Mouse (Mus musculus) stomach, postnatal 0 days (tissue): ENCODE measurements around the gene Kidins220.

ENCODE experiments used
- CTCF ChIP-seq: IDR thresholded peaks from 2 replicates; pipeline ENCODE4 v1.5.1; 2016; ENCODE audit warnings: antibody characterized with exemption, low read depth, mild to moderate bottlenecking, moderate library complexity
- EP300 ChIP-seq: optimal IDR thresholded peaks from 2 replicates; pipeline ENCODE3; 2016; ENCODE audit warnings: antibody characterized with exemption

DNA sequence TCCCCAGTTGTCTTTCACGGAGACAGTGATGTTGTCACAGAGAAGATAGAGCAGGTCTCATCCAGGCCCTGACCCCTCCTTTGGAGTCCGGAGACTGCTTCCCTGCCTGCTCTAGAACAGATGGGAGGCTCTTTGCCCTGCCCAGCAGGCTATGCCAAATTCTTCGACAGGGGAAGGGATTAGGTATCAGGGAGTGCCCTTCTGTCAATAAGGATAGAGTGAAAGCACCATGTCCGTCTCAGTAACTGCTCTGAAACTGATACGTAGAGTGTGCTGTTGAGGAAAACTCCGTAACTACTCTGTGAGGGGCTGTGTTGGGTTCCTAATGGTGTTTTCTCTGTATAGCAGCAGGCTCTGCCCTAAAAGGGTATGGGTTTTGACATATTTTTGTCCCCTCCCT, 42.6 kb upstream of the Kidins220 start:
- TF ChIP-seq CTCF = no peak
- TF ChIP-seq EP300 = no peak
